Mouse (Mus musculus) liver, embryonic 16.5 days (tissue): ENCODE data around the gene Rnf20. TPM values are rescaled to one million over a fixed set of nuclear protein-coding genes. Genes with fewer than 3 reads are reported as not detected.
A peak's percentile ranks its signal among the peaks of the same experiment; 100 is the strongest.

Experiments used
- ATAC-seq: fragments of 200-750 bp; cut with Nextera tagmentation; 2 replicates; pipeline ENCODE4 v1.8.0; 2017; ENCODE audit warnings: low read depth, mild to moderate bottlenecking, moderate number of reproducible peaks, moderate library complexity
- H3K27ac ChIP-seq: fragments of 300-500 bp; sonication (generic); 2 replicates; pipeline ENCODE4 v1.5.1; 2014; ENCODE audit warnings: mild to moderate bottlenecking, low read length
- H3K27me3 ChIP-seq: fragments of 300-500 bp; sonication (generic); 2 replicates; pipeline ENCODE4 v1.6.1; 2014; ENCODE audit warnings: low read depth, low read length, mixed read lengths; ENCODE audit not compliant: control insufficient read depth, insufficient read depth
- H3K36me3 ChIP-seq: fragments of 300-500 bp; sonication (generic); 2 replicates; pipeline ENCODE4 v1.6.1; 2014; ENCODE audit warnings: mild to moderate bottlenecking; ENCODE audit not compliant: control insufficient read depth, insufficient read depth
- H3K4me1 ChIP-seq: fragments of 300-500 bp; sonication (generic); 2 replicates; pipeline ENCODE4 v1.6.1; 2014; ENCODE audit warnings: low read depth, low read length, mixed read lengths; ENCODE audit not compliant: control insufficient read depth
- H3K4me2 ChIP-seq: fragments of 300-500 bp; sonication (generic); 2 replicates; pipeline ENCODE4 v1.6.1; 2014; ENCODE audit warnings: low read depth, low read length, mixed read lengths
- H3K4me3 ChIP-seq: fragments of 300-500 bp; sonication (generic); 2 replicates; pipeline ENCODE4 v1.5.1; 2014; ENCODE audit warnings: low read depth, mild to moderate bottlenecking, low read length
- H3K9ac ChIP-seq: fragments of 300-500 bp; sonication (generic); 2 replicates; pipeline ENCODE4 v1.6.1; 2014; ENCODE audit warnings: low read depth, low read length
- H3K9me3 ChIP-seq: fragments of 300-500 bp; sonication (generic); replicated peaks from 2 replicates; pipeline ENCODE4 v1.6.1; 2016; ENCODE audit warnings: low read length; ENCODE audit not compliant: control insufficient read depth
- whole genome bisulfite sequencing: fragments of 180-500 bp; shearing (Covaris S2); extraction: QIAGEN DNeasy Blood & Tissue Kit; methylation state at CpG from one replicate; pipeline ENCODE4 v1.1.7; 2014; ENCODE audit not compliant: insufficient replicate concordance; 5-methylcytosine and 5-hydroxymethylcytosine counted together
- polyA plus RNA-seq: library from polyadenylated mRNA; unstranded; fragments of >200 nt; fragmentation: Nextera tagmentation; extraction: Ambion mirVana; gene quantifications from 2 replicates; pipeline ENCODE4 v1.2.1, GENCODE M21; 2015

Gene Rnf20
- polyA plus RNA-seq, 1 experiment from 2014 or later = 13.6 TPM

DNA sequence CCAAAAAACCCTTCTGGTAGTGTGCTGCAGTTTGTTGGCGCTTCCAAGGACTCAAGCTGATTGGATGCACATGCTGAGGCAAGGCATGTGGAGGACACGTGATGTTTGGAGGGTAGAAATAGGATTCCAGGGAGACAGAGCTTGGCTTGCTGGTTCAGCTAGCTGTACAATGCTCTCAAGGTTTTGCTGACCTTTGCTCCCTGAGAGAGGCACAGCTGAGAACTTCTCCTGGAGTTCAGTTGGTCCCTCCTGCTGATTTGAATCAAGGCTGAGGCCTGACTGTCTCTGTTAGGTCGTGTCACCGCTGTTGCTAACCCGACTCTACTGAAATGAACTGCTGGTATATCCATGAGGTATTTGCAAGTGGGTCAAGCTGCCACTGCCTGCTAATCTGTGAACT is 2.9 kb upstream of the Rnf20 start:
- Histone ChIP-seq H3K9ac (no peak overlapping the region), H3K4me1 (peaks cover 7% of the 10 kb centered on the region; the same call in 1 of the 2 replicates), H3K36me3 (no peaks in the 10 kb centered on the region), H3K4me3 (no peak overlapping the region), H3K9me3 (no peaks in the 10 kb centered on the region), H3K4me2 (no peak overlapping the region), H3K27me3 (no peaks in the 10 kb centered on the region), H3K27ac (no peak overlapping the region)
- WGBS = 78% methylated on average over 5 of the region's 5 CpGs
- no peak for ATAC-seq

DNA sequence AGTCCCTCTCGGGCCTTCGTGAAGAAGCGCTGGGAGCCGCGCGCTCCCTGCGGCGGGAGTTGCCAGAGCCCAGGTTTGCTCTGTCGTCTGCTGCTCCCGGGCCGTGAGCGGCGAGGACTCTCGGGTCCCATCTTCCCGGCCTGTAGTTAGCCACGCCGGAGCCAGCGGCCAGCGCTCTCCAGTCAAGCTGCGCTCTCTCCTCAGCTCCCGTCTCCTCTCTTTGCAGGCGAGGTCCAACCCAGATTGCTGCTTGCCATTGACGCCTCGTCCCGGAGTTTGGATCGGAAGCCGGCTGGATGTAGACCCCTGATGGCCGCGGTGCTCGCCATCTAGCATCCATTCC is 304 bp downstream of the Rnf20 start:
- peak overlapping the region; percentile 94 for H3K9ac ChIP-seq
- H3K4me3 ChIP-seq = peak overlapping the region; percentile 96
- peak; percentile 53; the same call in 1 of the 2 replicates for ATAC-seq
- peak overlapping the region; percentile 91 for H3K27ac ChIP-seq
- H3K4me1 ChIP-seq = peaks cover 5% of the 10 kb centered on the region; the same call in 1 of the 2 replicates
- peak overlapping the region; percentile 91 for H3K4me2 ChIP-seq
- WGBS = 0% methylated on average over 30 of the region's 30 CpGs
- H3K9me3 ChIP-seq = no peaks in the 10 kb centered on the region
- H3K27me3 ChIP-seq = no peaks in the 10 kb centered on the region
- H3K36me3 ChIP-seq = peaks cover 14% of the 10 kb centered on the region; the same call in 1 of the 2 replicates

DNA sequence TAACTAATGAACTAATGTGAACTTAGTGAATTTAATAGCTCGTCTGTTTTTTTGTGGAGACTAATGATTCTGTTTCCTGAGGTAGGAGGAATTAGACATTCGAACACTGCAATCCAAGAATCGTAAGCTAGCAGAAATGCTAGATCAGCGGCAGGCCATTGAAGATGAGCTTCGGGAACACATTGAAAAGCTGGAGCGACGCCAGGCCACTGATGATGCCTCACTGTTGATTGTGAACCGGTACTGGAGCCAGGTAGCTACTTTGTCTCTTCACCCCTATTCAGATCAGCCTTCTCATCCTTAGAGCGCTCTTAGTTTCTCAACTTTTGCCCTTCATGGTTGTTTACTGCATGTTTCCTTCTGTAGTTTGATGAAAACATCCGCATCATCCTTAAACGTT is 6.0 kb downstream of the Rnf20 start:
- Histone ChIP-seq H3K9me3 (no peaks in the 10 kb centered on the region), H3K36me3 (peaks cover 27% of the 10 kb centered on the region), H3K4me2 (no peak overlapping the region), H3K4me3 (no peak overlapping the region), H3K9ac (no peak overlapping the region), H3K4me1 (peaks cover 2% of the 10 kb centered on the region; the same call in 1 of the 2 replicates), H3K27ac (no peak overlapping the region), H3K27me3 (no peaks in the 10 kb centered on the region)
- ATAC-seq = no peak
- 73% methylated on average over 11 of the region's 11 CpGs for WGBS

DNA sequence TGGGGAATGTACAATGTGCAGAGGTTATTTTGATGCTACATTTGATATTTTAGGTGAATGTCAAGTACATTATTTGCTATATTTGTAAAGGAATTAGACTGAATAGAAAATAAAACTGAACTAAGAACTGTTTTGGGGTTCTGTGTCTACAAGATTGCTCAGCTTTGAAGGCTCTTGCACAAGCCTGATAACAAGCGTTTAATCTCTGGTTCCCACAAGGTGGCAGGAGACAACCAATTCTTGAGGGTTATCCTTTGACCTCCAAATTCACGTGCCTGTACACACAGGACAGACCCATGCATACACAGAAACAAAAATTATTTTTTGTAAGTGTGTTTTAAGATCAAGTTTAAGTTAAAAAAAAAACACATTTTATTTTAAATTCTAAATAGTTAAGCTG is 8.1 kb downstream of the Rnf20 start:
- no peaks in the 10 kb centered on the region for H3K9me3 ChIP-seq
- H3K27ac ChIP-seq = no peak overlapping the region
- no peak overlapping the region for H3K9ac ChIP-seq
- no peak overlapping the region for H3K4me2 ChIP-seq
- H3K4me1 ChIP-seq = no peaks in the 10 kb centered on the region
- peak; percentile 74 for ATAC-seq
- WGBS = 9% methylated on average over 2 of the region's 2 CpGs
- H3K4me3 ChIP-seq = no peak overlapping the region
- no peaks in the 10 kb centered on the region for H3K27me3 ChIP-seq
- peaks cover 34% of the 10 kb centered on the region for H3K36me3 ChIP-seq

DNA sequence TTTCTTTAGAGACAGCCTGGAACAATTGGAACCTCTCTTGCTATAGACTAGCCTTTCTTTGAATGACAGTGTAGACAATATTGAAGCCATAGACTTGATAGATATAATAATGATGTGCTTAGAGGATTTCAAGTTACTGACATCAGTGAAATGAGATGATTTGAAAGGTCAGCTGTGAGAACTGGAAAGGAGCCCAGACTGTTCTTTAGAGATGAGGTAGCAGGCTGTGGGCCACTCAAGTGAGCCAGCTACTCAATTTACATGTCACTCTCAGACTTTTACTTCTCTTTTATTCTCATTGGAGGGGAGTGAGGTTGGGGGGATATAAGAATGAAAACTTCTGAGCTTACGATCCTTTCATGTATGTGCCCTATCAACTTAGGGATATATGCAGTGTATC is 27.6 kb downstream of the Rnf20 start:
- no peak overlapping the region for H3K9ac ChIP-seq
- H3K4me2 ChIP-seq = no peak overlapping the region
- no peak overlapping the region for H3K4me3 ChIP-seq
- no peaks in the 10 kb centered on the region for H3K27me3 ChIP-seq
- no peak for ATAC-seq
- WGBS = 74% methylated on average over 1 of the region's 1 CpGs
- H3K36me3 ChIP-seq = peaks cover 16% of the 10 kb centered on the region
- no peaks in the 10 kb centered on the region for H3K4me1 ChIP-seq
- H3K27ac ChIP-seq = no peak overlapping the region
- H3K9me3 ChIP-seq = no peaks in the 10 kb centered on the region

DNA sequence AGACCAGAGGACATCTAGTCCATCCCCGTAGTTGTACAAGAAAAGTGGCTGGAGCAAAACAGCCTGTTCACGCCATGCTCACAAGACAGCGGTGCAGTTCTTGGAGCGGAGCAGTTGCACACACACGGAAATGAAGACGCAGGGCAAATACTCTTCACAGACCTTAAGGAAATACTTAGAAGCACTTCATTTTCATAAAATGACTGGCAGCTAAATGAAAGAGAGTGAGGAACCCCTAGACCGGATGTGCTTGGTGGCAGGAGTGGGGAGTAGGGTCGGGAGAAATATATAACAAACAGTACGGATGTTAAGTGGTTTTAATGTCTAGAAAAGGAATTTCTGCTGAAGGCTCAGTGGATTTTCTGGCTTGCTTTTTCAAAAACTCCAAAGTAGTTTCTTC is 29.9 kb downstream of the Rnf20 start:
- Histone ChIP-seq H3K36me3 (peaks cover 8% of the 10 kb centered on the region), H3K9me3 (no peaks in the 10 kb centered on the region), H3K4me1 (no peaks in the 10 kb centered on the region), H3K9ac (no peak overlapping the region), H3K27ac (no peak overlapping the region), H3K4me3 (no peak overlapping the region), H3K27me3 (no peaks in the 10 kb centered on the region), H3K4me2 (no peak overlapping the region)
- no peak for ATAC-seq
- WGBS = 86% methylated on average over 9 of the region's 9 CpGs

DNA sequence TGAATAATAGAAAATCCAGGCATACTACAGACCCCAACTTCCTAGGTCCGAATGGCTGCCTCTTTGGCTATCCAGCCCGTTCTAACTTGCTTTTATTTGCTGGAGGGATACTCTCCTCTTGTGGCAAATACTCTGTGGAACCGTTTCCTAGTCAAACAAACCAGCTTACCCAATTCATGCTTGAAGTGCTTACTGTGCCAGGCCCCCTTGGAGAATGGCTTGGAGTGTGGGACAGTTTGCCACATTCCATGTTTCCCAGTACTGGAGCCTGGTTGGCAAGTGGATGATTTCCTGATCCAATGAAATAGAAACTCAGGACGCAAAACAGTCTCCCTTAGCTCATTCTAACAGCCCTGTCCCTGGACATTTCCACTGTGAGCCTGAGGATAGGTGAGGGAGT is 30.4 kb downstream of the Rnf20 start:
- Histone ChIP-seq H3K4me1 (no peaks in the 10 kb centered on the region), H3K27me3 (no peaks in the 10 kb centered on the region), H3K9me3 (no peaks in the 10 kb centered on the region), H3K4me3 (no peak overlapping the region), H3K9ac (no peak overlapping the region), H3K36me3 (peaks cover 8% of the 10 kb centered on the region), H3K4me2 (no peak overlapping the region), H3K27ac (no peak overlapping the region)
- no peak for ATAC-seq
- 73% methylated on average over 4 of the region's 4 CpGs for WGBS

DNA sequence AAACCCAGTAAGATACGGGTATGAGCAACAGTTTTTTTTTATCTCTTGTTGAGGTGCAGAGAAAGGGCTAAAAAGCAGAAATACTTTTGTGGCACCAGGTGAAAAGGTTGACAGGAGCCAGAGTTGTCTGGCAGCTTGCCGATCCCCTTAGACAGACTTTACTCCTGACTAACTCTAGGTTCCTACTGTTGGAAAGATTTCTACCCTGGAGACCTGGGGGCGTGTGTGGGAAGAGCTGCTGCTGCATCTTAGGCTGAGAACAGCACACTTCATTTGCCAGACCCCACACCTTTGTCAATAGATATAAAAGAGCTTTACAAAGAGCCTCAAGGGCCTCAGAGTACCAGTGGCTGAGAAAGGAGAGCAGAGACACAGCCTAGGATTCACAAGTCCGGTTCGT is 33.0 kb downstream of the Rnf20 start:
- Histone ChIP-seq H3K4me1 (no peaks in the 10 kb centered on the region), H3K9ac (no peak overlapping the region), H3K36me3 (peaks cover 5% of the 10 kb centered on the region; the same call in 1 of the 2 replicates), H3K27me3 (no peaks in the 10 kb centered on the region), H3K9me3 (no peaks in the 10 kb centered on the region), H3K27ac (no peak overlapping the region), H3K4me3 (no peak overlapping the region), H3K4me2 (no peak overlapping the region)
- 73% methylated on average over 5 of the region's 5 CpGs for WGBS
- no peak for ATAC-seq

DNA sequence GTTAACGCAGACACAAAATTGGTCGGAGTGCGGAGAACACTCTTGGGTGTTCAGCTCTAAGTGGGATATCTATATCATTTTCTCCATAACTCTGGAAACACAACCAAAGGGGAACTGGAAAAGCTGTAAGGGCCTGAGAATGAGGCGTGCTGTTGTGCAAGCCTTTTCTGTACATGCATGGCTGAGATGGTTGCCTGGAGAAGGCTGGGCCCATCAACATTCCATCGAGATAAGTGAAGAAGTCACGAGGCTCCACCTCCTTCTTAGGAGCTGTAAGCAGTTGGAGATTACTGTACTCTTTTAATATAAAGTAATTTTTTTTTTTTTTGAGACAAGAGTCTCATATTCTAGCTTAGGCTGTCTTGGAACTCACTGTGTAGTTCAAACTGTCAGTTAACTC is 44.3 kb downstream of the Rnf20 start:
- Histone ChIP-seq H3K9me3 (no peaks in the 10 kb centered on the region), H3K27ac (no peak overlapping the region), H3K9ac (no peak overlapping the region), H3K27me3 (no peaks in the 10 kb centered on the region), H3K4me2 (no peak overlapping the region), H3K36me3 (no peaks in the 10 kb centered on the region), H3K4me1 (no peaks in the 10 kb centered on the region), H3K4me3 (no peak overlapping the region)
- no peak for ATAC-seq
- 72% methylated on average over 6 of the region's 6 CpGs for WGBS
